Mouse (Mus musculus): ENCODE data around the gene Cdc42ep3.

- TF ChIP-seq ZC3H11A (IDR thresholded peaks at IDR 0.05; ENCODE audit: borderline replicate concordance, low read depth, low read length) (no peak), HCFC1 (IDR thresholded peaks at IDR 0.05; ENCODE audit: borderline replicate concordance, insufficient read depth, low read length) (no peak), MAFK (IDR thresholded peaks at IDR 0.05; ENCODE audit: insufficient read depth, low read depth, low read length) (no peak), CHD2 (IDR thresholded peaks at IDR 0.05; ENCODE audit: low read depth, low read length) (no peak)
Measured at GRCm38 (mm10) chr17:79295926-79296325, 59.0 kb downstream of the Cdc42ep3 start.
